Mouse (Mus musculus) T-helper 2 cell (primary cell): ENCODE data around the gene Gsn.

Source experiments
- in situ Hi-C: fragments of 300-600 bp; cut with MboI, MseI; formaldehyde crosslinking; loops from one replicate; pipeline ENCODE4 v1.15.1; 2025; ENCODE audit warnings: high pct_unique_total_duplicates

The Gsn gene

DNA sequence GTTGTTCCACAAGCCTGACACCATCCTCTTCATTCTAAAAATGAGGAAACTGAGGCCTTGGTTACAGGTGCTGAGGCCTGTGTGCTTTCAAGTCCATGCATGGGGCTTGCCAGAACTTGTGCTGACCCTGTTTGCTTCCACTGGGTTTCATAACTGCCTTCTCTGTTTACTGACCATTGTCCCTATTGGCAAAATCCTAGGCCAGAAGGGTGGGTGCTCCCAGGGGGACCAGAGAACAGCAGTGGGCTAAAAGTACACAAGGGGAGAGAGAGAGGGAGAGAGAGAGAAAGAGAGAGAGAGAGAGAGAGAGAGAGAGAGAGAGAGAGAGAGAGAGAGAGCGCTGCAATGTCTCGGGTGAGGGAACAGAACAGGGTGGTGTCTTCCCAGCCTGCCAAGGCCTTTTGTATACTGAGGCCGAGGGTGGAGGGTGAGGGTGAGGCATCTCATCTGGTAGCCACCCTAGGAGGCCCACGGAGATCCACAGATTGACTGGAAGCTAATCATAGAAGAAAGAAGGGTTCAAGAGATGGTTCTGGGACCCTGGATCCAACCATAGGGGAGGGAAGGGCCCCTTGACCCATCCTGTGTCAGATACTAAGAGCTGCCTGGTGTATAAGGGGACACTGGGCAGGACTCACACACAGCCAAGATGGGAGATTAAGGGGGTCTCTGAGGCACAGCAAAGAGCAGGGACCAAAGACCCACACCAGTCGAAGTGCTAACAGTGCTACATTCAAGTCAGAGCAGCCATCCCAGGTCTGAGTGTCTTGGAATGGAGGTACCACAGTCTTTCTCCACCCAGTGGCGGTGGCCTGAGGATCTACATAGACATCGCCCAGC lies 22.4 kb downstream of the Gsn start:
- in situ Hi-C loops, result no loop called here

DNA sequence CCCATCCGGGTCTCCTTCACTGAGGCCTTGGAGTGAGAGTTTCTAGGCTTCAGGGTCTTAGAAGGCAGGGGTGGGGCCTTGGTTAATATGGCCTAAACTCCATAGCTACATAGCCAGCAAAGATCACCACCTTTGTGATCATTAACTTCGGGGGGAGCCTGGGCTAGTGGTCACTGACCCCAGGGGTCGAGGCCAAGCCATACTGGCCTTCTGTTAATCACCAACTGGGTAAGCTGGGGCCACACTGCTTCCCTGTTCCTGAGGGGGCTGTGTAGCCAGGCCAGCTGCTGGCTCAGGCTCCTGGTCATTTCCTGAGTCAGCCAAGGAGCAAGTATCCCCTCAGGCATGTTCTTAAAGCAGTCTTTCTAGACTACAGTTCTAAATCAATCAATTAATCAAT lies 23.8 kb downstream of the Gsn start:
- in situ Hi-C loops, result no loop called here

DNA sequence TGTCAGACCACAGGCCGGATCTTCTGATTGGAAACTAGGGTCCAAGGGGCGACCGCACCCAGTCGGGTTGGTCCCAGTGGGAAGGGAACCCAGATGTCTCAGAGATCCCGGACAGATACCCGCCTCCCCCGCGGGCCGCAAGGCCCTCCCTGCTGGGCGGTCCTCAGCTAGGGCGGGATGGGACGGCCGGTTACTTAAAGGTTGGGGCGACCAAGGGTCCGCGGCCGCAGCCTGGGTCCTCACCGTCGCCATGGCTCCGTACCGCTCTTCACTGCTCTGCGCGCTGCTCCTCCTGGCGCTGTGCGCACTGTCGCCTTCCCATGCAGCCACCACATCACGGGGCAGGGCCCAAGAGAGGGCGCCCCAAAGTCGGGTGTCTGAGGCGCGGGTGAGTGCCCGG lies 26.0 kb downstream of the Gsn start:
- in situ Hi-C loops, result no loop called here

DNA sequence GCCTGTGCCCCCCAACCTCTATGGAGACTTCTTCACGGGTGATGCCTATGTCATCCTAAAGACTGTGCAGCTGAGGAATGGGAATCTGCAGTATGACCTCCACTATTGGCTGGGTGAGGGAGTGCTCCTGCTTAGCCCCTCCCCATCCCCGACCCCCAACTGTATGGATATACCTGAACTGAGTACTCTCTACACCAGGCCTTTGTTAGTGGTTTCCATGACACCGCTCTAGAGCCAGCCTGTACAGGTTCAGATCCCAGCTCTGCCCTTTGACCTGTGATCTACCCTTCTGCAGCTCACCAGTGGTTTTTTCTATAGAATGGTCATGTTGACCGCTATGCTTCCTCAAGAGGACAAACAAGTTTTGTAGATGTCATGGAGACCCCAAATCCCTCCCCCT lies 27.8 kb downstream of the Gsn start:
- in situ Hi-C loops, result no loop called here

DNA sequence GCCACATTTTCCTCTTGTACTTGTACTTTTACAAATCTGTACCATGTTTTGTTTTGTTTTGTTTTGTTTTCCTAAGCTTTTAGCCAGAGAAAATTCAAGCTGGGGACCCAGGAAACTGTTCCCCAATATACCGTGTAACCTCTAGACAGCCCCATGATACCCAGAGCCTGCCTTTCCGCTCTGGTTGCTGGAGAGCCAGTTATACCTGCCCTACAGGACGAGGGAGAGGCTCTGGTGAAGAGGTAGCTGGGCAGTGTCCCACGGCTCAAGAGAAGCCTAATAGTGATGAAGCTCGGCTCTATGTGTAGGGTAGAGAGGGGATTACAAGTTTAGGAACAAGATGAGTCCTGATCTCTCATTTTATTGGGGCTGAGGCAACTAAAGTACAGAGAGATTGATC lies 29.0 kb downstream of the Gsn start:
- in situ Hi-C loops, result no loop called here

DNA sequence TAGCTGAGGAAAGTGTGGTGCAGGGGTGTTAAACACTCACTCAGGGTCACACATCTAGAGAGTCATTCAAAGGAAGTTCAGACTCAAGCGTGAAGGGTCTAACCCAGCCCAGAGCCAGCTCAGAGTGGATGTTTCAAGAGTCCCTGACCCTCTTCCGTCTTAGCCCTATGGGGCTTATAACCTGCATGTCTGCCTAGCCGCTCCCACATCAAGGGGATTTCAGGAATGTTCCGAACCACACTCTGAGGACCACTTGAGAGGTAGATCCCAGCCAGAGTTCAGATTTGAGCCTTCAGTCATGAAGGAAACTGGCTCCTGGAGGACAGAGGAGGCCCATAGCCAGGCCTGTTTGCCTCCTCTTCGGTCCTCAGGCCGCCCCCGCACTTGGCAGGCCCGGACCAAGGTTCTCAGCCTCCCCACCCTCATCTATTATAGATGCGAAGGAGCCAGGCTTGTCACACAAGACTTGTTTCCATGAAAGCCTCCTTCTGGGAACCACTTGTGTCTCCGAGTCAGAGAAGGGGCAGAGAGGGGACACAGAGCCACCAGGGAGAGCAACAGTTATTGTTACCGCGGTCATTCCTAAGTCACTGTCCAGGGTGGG lies 30.9 kb downstream of the Gsn start:
- in situ Hi-C loops, result no loop called here

DNA sequence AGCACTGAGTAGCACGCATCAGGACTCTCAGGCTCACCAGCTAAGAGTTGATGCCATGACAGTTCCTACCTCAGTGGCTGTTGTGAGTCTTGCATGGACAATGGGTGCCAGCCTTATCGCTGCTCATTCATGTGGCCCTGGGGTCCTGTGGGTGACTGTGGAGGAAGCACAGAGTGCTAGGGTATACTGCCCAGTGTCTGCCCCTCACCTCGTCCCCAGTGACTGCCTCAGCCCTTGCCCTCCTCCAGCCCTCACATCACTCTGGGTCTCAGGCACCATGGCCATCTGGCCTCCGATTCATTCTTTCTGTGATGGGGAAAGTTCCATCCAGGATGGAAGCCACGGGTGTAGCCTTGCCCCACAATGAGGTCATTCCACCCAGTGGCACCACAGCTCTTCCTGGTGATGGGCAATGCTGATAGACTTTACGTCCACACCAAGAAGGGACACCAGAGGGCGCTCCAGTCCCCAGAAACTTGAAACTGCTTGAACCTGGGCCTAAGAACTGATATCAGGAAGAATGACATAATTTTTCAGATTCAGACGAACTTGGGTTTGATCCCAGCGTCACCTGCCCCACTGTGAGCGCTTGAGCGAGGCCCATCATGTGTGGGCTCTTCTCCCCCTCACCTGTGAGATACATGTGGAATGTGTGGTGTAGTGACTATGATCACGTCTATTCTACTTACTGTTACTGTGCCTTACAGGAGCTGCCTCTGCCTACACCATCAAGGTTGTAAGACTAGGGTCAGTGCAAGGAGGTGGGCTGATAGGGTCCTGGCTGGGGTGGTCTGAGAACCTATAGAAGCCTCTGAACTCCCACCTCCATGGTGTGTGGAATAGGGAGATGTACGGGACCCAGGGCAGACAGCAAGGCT lies 32.8 kb downstream of the Gsn start:
- in situ Hi-C loops, result no loop called here

DNA sequence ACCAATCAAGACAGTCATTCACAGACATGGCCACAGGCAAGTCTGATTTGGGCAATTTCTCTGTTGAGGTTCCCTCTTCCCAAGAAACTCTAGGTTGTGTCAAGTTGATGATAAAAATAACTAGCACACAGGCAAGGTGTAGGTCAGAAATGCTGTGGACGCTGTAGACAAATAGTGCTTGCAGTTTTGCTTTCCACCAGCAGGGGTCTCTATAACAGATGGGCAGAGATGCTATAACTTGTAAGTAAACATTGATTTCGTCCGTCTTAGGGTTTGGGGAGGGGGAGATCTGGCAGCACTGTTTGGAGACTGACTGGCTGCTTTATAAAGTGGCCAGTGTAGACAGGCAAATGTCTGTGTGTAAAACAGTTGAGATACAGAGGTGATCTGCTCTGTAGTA lies 35.7 kb downstream of the Gsn start:
- in situ Hi-C loops, result loop anchor here (5.0 kb wide), 2 partner anchors 80 to 220 kb away; no protein-coding TSS in a partner anchor

DNA sequence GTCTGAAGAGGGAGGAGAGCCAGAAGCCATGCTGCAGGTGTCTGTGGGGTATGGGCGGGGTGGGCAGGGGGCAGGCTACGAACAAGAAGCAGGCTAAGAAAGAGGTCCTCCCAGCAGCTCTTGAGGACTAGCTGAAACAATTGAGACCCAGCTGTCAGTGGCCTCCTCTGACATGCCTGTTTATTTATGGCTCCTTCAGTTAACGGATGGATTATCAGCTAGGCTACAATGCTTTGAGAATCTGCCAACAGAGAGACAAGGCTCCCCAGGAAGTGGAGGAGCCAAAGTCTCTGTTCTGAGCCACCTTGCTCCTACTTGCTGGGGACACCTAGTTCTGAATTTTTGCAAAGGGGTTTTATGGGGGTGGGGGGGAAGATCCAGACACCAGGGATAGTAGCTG lies 36.5 kb downstream of the Gsn start:
- in situ Hi-C loops, result loop anchor here (5.0 kb wide), 2 partner anchors 80 to 220 kb away; no protein-coding TSS in a partner anchor

DNA sequence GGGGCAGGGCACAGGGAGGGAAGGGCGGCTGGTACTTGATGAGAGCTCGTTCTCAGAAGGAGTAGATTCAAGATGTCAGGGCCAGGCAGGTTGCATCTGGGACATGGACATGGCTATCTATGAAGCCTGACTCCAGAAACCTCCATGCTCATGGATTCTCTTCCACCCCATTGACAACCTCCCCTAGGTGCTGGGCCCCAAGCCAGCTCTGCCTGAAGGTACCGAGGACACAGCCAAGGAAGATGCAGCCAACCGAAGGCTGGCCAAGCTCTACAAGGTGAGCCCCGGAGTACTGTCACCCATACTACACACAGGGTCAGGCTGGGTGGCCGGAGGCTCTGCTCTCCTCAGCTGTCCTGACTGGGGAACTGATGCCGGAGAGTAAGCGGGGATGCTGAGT lies 37.1 kb downstream of the Gsn start:
- in situ Hi-C loops, result loop anchor here (5.0 kb wide), 2 partner anchors 79 to 219 kb away; no protein-coding TSS in a partner anchor

DNA sequence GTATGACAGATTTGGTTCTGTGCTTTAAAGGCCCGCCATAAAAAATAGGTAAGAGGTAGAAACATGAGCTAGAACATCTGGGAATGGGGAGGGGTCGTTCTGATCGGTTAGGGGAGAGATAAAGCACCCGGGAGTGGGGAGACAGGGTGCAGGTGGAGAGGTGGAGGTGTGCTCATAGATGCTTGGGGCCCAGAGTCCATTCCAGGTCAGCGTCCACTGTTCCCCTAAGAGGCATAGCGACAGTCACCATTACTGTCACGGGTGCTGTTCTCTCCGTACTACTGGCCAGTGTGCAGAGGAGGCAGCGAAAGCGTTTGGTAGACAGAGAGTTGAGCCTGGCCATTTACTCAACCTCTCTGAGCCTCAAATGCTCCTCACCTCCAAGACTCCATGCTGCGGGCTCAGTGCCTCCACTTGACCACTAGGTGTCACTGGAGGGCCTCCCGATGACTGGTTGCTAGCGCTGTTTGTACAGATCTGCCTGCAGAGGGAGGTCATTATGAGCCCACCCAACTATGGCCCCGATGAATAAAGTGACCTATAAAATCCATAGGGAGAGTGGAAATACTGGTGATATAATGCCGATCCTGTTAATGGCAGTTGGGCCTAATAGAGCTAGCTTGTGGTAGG lies 41.6 kb downstream of the Gsn start:
- in situ Hi-C loops, result no loop called here

DNA sequence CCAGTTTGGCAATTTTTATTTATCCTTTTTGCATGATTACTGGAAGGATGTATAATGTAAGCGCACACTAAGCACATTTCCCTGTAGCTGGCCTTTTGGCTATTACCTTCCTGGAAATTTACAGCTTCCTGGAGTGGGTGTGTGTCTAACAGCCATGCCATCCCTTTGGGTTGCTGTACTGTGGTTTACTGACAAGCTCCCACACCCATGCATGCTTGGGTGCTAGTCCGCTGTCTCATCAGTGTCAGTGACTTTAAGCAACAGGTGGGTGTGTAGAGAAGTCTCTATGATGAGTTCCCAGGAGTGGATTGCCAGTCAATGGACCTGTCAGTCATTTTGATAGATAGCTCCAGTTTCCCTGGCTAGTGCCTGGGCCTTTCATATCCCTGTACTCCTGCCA lies 43.3 kb downstream of the Gsn start:
- in situ Hi-C loops, result no loop called here

DNA sequence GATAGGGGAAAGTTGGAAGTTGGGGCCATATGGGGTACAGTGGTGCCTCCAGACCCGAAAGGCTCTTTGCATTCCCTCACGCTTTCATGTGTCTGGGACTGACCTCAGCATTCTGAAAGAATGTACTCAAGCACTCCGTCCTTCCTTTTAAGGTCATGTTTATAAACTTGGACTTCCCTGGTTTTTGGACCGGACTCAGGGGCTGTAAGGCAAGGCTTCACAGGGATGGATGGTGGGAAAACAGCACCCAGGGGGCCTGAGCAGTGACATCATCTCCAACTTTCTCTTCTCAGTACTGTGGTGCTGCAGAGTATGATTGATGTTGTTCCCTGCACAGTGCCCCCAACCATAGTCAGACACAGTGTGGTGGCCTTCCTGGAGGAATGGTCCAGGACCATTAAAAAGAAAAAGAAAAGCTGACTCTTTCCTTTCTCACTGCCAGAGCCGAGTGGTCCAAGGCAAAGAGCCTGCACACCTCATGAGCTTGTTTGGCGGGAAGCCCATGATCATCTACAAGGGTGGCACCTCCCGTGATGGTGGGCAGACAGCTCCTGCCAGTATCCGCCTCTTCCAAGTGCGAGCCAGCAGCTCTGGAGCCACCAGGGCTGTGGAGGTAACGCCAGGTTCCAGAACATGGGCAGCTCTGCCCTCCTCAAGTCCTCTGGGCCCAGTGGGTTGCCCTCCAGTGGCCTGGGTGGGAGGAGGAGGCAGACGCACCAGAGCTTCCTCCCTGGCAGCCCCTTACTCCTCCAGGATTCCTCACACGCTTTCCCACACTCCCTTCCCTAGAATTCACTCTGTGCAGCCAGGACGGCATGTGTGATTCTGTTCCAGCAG lies 46.1 kb downstream of the Gsn start:
- in situ Hi-C loops, result no loop called here

DNA sequence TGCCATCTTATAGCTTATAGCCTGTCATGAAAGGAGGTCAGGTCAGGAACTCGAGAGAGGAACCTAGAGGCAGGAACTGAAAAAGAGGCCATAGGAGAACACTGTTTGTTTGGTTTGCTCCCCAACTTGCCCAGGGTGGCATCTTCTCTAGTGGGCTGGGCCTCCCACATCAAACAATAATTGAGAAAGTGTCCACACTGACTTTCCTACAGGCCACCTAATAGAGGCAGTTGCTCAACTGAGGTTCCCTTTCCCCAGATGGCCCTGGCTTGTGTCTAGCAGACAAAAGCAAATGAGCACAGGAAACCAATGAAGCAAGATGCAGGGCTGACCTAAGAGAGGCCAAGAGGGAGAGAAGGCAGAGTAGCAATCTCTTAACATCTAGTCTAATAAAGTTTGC lies 52.0 kb downstream of the Gsn start:
- in situ Hi-C loops, result no loop called here

DNA sequence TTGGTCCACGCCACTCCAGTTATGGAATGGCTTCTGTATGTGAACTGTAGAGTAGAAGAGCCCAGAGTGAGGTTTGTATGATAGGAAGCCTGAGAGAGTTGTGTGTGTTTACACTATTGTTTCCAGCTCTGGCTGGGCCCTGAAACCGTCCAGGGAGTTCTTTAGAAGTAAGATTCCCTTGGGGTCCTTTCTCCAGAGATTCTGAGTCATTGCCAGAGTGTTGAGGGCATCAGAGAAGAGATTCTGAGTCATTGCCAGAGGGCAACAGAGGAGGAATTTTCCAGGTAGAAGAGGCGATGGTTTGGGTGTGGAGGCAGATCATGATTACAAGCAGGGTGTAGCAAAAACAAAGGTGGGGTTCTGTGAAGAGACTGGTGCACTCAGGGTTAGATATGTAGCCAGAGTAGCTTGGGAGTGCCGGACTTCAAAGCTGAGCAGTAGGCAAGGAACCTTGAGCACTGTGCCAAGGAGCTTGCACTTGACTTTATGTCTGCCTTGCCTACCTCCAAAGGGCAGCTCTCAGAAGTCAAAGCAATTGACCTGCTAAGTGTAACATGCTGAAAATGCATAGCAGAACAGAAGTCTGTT lies 53.8 kb downstream of the Gsn start:
- in situ Hi-C loops, result no loop called here

DNA sequence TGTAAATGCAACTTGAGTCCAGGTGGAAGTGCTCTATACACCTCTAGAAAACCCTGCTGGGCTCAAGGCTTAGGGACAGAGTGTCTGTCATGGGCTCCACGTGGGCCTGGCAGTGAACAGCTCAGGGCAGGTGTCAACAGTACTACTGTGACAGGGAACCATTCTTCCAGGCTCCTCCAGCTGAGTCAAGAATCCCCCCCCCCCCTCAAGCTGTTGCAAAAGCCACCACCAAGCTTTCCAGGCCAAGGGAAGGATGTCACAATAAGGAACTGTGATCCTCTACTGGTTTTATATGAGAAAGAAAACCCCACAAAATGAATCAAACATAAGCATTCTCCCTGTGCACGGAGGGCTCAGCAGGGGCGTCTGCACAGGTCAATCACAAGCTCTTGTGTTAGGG lies 58.1 kb downstream of the Gsn start:
- in situ Hi-C loops, result no loop called here

DNA sequence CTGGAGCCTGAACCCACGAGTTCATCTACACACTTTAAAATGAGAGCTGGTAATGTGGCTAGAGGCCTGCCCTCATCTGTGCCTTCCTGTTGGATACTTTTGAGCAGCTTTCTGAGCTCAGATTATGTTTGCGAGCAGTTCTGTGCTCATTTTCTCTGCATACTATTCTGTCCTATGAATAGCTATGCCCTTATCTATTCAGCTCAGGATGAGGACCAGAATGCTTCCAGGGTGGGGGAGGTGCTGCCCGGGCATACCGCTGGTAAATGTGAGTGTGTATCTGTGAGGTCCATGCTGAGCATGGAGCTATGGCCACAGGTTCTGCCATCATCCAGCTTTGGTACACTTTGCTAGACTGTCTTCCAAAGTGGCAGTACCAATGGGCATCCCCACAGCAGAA lies 61.4 kb downstream of the Gsn start:
- in situ Hi-C loops, result no loop called here

DNA sequence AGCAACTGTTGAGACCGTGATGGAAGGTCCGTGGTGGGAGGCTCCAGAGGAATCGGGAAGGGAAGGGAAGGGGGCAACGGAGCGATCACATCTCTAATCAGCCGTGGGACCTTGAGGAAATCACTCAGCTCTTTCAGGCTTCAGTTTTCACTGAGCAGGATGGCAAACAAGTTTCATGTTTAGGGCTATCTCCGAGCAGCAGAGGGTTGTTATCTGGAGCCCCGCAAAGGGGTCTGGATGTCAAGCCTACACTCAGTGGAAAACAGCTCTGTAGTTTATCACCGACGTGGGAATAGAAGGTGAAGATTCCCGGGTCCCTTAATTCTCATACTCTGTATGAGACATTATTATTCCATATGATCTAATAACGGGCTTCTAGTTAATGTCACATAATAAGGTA lies 62.2 kb downstream of the Gsn start:
- in situ Hi-C loops, result no loop called here

DNA sequence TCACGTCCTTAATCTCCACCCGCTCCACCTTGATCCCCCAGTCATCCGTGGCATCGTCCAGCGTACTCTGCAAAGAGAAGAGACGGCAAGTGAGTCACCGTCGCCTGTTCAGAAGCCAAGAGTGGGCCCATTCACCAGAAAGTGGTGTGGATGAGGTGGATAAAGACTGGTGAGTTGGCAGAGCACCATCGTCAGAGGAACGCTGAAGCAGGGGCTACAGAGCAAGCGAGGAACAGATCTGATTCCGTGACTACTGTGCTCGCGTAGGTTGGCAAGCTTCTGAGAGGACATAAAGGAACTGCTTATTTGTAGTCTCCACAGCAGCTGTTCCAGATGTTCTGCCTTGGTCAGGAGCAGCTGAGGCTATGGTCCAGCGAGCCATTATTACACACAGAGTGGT lies 64.2 kb downstream of the Gsn start:
- in situ Hi-C loops, result no loop called here

DNA sequence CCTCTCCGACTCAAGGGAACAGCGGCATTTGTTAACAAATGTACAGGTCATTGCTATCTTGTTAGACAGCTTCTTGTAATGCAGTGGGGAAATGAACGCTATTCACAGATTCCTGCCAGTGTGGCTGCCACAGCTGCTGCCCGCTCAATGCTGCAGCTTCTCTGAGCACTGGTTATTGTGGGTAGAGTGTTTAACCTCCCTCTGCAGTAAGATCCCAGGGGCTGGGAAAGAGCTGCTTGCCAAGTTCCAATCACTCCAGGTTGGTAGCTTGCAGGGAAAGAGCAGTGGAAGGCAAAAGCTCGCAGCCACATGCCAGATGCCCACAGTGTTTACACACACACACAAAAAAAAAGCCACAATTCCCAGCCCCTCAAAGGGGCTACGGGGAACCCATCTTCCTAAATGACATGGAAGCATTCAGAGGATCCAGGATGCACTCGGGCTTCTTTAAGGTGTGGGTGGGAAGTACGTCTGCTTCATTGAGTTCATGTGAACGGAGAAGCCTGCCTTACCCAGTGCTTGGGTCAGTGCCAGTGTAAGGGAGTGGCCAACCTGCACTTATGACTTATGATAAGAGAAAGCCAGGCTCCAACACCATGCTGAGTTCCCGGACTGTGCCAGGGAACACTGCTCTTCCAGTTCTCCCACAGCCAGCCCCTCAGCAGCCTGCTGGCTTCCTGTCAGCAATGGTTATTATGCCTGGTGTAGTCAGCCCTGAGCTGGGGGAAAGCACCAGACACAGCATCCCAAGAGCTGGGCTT lies 66.4 kb downstream of the Gsn start:
- in situ Hi-C loops, result no loop called here
